Mouse (Mus musculus): ENCODE data around the gene Itfg1. TPM values are rescaled to one million over a fixed set of nuclear protein-coding genes. Genes with fewer than 3 reads are reported as not detected.

Gene Itfg1
- 9.1 and 10.1 TPM in 2 replicates for polyA plus RNA-seq (2012; ENCODE audit: low replicate concordance)

DNA sequence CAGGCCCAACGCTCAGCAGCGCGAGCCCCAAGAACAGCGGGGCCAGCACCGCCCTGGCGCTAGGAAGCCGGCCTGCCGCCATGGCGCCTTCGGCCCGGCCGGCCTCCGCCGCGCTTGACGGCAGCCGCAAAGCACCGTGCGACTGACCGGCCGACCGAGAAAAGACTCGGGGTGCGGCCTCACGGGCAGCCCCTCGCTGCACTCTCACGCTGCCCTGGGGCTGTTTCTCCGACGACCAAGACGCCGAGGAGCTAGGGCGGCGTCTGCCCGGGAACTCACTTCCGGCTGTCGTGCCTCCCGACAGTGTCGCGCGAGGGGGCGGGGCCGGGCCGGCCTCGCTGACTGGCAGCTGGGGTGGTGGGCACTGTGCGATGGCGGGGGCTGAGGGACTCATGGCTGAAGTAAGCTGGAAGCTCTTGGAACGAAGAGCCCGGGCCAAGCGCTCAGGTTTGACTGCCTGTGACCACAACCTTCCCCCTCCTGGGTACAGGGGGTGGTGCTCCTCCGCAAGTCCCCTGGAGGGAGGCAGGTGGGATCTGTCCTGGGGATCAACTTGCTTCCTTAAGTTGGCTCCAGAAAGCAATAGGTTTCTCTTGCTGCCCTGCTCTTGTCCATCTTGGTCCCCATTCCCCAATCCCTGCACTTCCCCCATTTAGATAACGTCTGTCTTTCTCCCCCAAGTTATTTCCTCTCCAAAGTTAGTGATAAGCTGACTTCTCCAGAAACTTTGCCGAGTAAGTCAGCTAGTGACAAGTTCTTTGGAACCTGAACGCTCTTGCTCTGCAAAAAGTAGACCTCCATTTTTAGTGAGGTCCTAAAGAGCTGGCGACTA lies at the start of gene Itfg1, which contains the start of gene Phkb:
TSS of gene Itfg1 (minus strand) at position 265 of the 832 bp plus-strand sequence.
TSS of gene Phkb (plus strand) at position 303 of the 832 bp plus-strand sequence.

DNA sequence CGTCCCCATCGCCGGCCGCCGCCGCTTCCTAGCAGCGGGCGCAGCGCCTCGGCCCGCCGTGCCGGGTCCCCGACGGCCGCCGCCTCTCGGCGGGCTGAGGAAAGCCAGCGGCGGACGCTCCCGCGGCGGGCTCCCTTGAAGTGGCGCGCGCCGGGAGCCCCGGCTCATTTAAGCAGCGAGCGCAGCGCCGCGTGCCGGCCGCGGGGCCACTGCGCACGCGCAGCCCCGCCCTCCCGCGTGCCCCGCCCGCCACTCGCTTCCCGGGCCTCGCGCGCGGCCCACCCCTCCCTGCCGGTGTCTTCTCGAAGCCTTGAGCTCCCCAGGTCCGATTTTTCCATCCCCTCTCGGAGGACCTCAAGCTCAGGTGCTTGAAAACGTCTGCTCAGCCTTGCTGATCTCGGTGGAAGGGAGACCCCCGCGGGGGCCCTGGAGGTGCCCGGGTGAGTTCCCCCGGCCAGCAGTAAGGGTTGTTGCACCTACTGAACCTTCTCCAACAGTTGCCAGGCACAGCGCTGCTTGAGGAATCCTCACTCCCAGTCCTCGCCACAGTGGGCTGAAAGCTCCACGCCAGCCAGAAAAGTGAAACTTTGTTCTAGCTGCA lies 139.9 kb downstream of the Itfg1 start, which contains the start of gene Neto2:
TSS of gene Neto2 (minus strand) at position 174 of the 601 bp plus-strand sequence.

Other genes with a start within 250 kb of the Itfg1 start
- gene Neto2, start 140.0 kb downstream of the Itfg1 start, polyA plus RNA-seq (2012; ENCODE audit: low replicate concordance), result 0.14 and 0.22 TPM in 2 replicates
- gene Phkb, start within 50 bp of the Itfg1 start, polyA plus RNA-seq (2012; ENCODE audit: low replicate concordance), result 1.8 and 2.1 TPM in 2 replicates

All from hematopoietic multipotent progenitor cell, adult 10-12 weeks (in vitro differentiated cells).